Mouse (Mus musculus) retina, postnatal 1 day (tissue): Measurements from ENCODE around the gene Arhgef28.

ENCODE experiments used
- DNase-seq: peaks from one replicate; pipeline ENCODE4 v3.0.0-alpha.2; 2012

The Arhgef28 gene

GRCm38 (mm10) chr13:97954051-97954450 lies 252.2 kb downstream of the Arhgef28 start:
- peak; percentile 16 for DNase-seq

DNA sequence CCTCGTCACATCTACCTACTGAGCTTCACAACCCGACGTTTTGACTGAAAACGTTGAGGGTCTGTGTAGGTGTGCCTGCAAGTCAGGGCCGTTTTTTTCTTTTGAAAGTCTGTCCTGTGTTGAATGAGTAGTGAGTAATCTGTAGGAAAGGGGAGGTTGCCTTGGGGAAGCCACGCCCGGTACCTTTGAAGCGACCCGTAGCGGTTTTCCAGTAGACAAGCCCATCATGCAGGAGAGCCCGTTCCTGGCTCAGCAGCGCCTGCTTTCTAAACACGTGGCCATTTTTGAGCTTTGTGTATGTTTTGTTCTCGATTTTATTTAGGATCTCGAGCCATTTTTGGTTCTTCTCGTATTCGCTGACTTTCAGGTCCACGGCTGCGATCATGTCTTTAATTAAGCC lies 252.7 kb downstream of the Arhgef28 start:
- DNase-seq: no peak

- DNase-seq: no peak
Measured at GRCm38 (mm10) chr13:97948856-97949255, 257.4 kb downstream of the Arhgef28 start.

- DNase-seq: no peak
Measured at GRCm38 (mm10) chr13:97947598-97947997, 258.6 kb downstream of the Arhgef28 start.

- DNase-seq: no peak
Measured at GRCm38 (mm10) chr13:97946422-97946821, 259.8 kb downstream of the Arhgef28 start.

- DNase-seq: no peak
Measured at GRCm38 (mm10) chr13:97941909-97942680, 264.1 kb downstream of the Arhgef28 start.

DNA sequence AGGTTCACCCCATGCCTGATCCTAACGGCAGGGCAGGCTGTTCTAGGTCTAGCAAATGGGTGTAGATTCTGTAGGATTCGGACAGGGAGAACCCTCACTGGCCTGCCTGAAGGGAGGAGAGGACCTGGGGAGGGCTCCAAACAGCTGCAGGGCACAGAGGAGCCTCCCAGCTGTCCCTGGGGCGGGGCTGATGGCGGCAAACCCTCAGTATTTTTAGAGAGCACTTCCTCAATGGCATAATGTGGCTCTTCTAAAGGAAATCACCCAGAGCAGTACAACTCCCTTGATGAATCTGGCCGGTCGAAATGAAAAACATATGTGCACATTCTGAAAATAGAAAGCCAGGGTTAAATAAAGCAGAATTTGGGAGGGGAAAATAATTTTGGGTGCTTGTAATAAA lies 265.1 kb downstream of the Arhgef28 start:
- DNase-seq: no peak

GRCm38 (mm10) chr13:97939433-97940160 lies 266.6 kb downstream of the Arhgef28 start:
- DNase-seq: peak; percentile 32

GRCm38 (mm10) chr13:97938596-97939297 lies 267.5 kb downstream of the Arhgef28 start:
- DNase-seq: peak; percentile 81

- DNase-seq: peak; percentile 67
Measured at GRCm38 (mm10) chr13:97937919-97938318, 268.3 kb downstream of the Arhgef28 start.

DNA sequence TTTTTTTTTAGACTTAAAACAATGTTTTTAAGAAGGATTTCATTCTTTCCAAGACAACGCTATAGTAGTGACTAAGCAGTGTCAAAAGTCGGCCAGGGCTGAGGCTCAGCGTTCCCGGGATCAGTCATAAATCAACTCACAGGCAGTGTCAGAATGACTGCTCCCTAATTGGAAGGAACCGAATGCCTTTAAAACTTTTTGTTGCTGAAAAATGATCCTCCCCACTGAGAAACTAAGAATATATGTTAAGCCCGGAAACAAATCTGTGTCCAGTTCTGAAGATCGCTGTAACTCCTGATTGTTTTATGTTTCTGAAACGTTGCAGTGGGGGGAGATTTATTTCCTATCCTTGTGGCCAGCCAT lies 278.1 kb downstream of the Arhgef28 start:
- DNase-seq: no peak

DNA sequence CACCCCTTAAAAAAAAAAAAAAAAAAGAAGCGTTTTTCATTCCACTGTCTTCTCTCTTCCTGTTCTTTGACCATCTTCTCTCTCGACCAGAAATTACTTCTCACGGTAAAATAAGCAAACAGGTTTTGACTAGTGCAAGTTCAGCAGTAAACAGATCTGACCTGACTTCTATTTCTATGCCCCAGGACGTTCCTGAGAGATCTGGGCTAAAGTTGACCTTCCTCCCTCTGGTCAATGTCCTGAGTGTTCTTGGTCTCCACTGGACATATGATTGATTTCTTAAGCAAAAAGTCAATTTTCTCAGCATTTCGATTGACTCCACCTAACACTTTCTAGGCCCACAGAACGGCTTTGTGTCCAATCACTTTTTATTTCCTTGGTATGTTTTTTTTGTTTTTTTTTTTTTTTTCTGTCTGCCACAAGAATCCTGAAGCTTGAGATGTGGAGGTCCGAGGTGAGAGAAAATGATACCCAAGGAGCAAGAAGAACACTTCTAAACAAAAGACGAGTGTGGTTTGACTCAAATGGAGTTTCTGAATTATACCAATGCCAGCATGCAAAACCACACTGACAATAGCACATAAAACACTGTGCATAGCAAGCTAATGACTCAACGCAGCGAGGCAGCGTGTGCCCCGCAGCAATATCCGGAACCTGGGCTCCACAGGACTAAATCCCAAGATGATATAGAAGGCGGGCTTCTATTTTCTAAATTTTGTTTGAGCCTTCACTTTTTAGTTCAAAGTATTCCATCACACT lies 278.7 kb downstream of the Arhgef28 start:
- no peak for DNase-seq

GRCm38 (mm10) chr13:97926371-97926770 lies 279.9 kb downstream of the Arhgef28 start:
- DNase-seq: no peak

GRCm38 (mm10) chr13:97923009-97923408 lies 283.2 kb downstream of the Arhgef28 start:
- no peak for DNase-seq

- peak; percentile 44 for DNase-seq
Measured at GRCm38 (mm10) chr13:97919590-97919989, 286.6 kb downstream of the Arhgef28 start.

DNA sequence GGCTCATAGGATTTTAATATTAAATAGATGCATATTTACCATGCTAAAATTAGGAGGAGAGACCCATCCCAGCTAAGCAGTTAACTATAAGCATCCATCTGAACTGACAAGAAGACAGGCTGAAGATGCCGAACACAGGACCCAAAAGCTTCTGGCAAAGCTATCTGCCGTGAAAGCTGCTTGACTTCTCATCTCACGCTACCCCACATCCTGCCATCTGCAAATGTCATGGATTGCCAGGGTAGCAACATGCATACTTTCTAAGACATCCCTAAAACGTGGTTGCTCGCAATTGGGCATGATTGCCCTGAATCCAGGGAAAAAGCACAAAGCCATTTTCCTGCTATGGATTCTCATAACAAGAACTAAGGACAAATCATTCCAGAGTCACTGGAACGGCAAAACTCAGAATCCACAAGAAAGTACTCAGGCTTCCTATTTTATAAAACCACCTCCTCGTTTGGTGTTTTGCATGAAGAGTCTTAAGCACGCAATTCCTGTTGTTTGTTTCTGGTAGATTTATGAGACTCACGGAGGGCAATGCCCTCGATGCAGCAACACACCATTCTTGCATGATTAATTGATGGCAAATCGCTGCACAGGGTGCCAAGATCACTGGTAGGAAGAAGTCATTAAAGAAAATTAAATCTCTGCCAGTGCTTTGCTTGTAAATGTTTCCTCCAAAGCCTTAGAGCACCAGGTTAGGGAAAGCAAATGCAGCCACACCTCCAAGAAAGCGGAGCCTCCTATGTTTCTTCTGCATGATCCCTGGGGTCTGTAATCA lies 287.9 kb downstream of the Arhgef28 start:
- DNase-seq: no peak

DNA sequence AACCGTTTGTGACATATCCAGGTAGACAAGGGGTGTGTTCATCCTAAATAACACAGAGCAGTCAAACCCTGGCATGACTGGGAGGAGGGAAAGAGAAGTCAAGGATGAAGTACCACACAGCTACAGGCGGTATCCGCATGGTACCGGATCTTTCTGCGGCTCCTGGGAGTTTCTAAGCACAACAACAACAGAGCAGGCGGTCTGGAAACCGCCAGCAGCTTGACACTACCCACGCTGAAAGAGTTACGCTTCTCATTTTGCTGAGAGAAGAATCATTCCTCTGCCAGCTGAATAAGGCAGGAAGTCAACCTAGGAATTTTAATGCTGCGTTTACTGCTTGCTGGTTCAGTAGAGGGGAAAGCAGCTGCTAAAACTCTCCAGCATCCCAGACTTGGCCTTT lies 295.2 kb downstream of the Arhgef28 start:
- peak; percentile 15 for DNase-seq

- DNase-seq: no peak
Measured at GRCm38 (mm10) chr13:97902821-97903220, 303.4 kb downstream of the Arhgef28 start.

GRCm38 (mm10) chr13:97900380-97900758 lies 305.9 kb downstream of the Arhgef28 start:
- peak; percentile 66 for DNase-seq

DNA sequence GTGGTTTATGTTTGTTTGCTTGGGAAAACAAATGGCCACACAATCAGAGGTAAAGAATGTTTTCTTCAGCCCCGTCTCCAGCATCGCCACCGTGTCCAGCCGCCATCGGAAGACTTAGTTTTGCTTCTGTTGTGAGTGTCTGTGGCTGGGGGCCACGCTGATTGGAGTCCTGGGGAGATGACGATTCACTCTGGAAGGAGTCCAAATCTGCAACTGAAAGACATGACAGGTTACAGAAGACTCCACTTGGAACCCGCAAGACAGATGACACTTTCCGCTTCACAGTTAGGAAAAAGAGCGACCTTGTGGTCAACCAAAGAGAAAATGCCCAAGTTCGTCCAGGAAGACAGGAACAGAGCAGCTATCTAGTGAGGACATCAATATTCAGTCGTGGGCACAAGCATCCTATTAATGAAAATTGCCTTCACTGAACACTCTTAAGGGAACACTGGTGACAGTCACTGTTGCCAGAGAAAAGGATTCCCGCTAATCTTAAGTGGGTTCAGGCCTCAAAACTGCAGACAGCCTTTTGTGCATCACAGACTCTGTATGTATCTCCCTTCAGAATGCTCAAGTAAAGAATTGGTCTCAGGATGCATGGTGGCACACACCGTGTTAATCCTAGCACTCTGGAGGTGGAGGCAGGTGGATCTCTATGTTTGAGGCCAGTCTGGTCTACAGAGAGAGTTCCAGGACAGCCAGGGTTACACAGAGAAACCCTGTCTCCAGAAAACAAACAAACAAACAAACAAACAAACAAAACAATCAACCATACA lies 306.4 kb downstream of the Arhgef28 start:
- DNase-seq: peak; percentile 31

DNA sequence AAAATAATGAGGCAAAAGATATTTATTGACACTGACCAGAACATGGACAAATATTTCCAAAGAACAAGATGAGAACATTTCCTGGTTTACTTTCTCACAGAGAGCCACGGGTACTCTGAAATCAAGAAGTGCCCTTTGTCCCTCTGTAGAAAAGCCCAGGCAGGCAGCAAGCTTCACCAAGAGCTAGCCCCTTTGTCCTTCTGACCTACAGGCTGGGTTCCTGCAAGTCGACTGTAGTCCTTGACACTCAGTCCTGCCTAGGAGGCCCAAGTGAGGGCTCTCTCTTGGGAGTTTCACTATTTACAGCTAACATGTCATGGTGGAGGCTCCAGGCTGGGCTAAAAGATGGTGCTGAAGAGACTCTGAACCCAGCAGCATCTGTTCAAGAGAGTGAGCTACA lies 307.6 kb downstream of the Arhgef28 start:
- DNase-seq: no peak
